In the genomic region with DNA sequence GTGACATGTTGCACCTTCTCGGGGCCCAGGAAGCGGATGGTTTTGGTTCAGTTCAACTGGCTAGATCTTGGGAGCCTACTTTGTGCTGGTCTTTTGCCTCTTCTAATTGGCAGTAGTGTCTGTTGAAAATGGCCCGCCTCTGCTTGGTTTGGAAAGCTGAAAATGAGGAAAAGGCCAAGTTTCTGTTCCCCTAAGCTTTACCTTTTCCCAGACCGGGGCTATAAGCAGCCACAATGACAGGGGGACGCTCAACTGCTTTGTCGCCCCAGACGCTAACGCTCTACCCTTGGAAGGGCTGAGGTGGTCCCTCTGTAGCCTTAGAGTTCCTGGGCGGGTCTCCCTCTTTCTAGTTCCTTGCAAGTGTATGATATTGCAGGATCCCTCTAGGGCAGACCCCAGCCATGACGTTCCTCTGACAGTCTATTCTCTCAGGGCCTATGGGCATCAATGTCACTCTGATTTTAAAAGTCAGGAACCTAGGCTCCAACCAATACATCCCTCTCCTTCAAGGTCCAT, we compare ENCODE assay signal across 8 mouse cellular contexts.
A peak's percentile ranks its signal among the peaks of the same experiment; 100 is the strongest.
DNase-seq lines count a peak whose midpoint lies in the region; ATAC-seq and TF ChIP-seq lines count a peak whose summit lies in the region.

No protein-coding gene starts in this region.

- no peak overlapping the region for H3K4me3 ChIP-seq in forebrain, postnatal 0 days (ENCODE audit: low read depth, low read length)
- peak overlapping the region; percentile 20; the same call in 1 of the 2 replicates for H3K4me3 ChIP-seq in liver, embryonic 13.5 days (replicated peaks)
- no peak overlapping the region for H3K4me3 ChIP-seq in stomach, embryonic 14.5 days (ENCODE audit: low read depth, low read length)

- no peak for TF ChIP-seq CTCF in forebrain, postnatal 0 days (IDR thresholded peaks at IDR 0.05; ENCODE audit: low read depth)

- intact Hi-C loops in gastrocnemius, postnatal 14 days (cut with DNase I; ENCODE audit: low total_unique reads) = no loop called here

- peaks cover 12% of the 10 kb centered on the region; the same call in 1 of the 2 replicates for H3K4me1 ChIP-seq in forebrain, postnatal 0 days (ENCODE audit: insufficient read depth)
- peaks cover 19% of the 10 kb centered on the region for H3K4me1 ChIP-seq in liver, embryonic 13.5 days (replicated peaks)
- H3K4me1 ChIP-seq in stomach, embryonic 14.5 days (ENCODE audit: control insufficient read depth, insufficient read depth, low read length) = peaks cover 12% of the 10 kb centered on the region

- 19% methylated on average over 10 of the region's 10 CpGs for WGBS in forebrain, postnatal 0 days
- WGBS in liver, embryonic 13.5 days (ENCODE audit: insufficient replicate concordance) = 52% methylated on average over 10 of the region's 10 CpGs
- 63% methylated on average over 10 of the region's 10 CpGs for WGBS in stomach, embryonic 14.5 days

- H3K27ac ChIP-seq in forebrain, postnatal 0 days (ENCODE audit: low read depth, low read length) = peak overlapping the region; percentile 70
- H3K27ac ChIP-seq in liver, embryonic 13.5 days = peak overlapping the region; percentile 26
- H3K27ac ChIP-seq in stomach, embryonic 14.5 days (ENCODE audit: low read length) = peak overlapping the region; percentile 83

- no peaks in the 10 kb centered on the region for H3K9me3 ChIP-seq in forebrain, postnatal 0 days (ENCODE audit: low read length)
- H3K9me3 ChIP-seq in liver, embryonic 13.5 days (replicated peaks) = no peaks in the 10 kb centered on the region
- no peaks in the 10 kb centered on the region for H3K9me3 ChIP-seq in stomach, embryonic 14.5 days (ENCODE audit: control insufficient read depth, low read depth, low read length)

- H3K4me2 ChIP-seq in forebrain, postnatal 0 days (ENCODE audit: low read depth) = peak overlapping the region; percentile 47
- H3K4me2 ChIP-seq in liver, embryonic 13.5 days = peak overlapping the region; percentile 45
- H3K4me2 ChIP-seq in stomach, embryonic 14.5 days (replicated peaks; ENCODE audit: low read depth, low read length) = peak overlapping the region; percentile 44

- peak overlapping the region; percentile 35; the same call in 1 of the 2 replicates for H3K9ac ChIP-seq in forebrain, postnatal 0 days
- H3K9ac ChIP-seq in liver, embryonic 13.5 days = 0 out of 2 replicates have a peak overlapping the region, but pooled peaks have one; percentile 44
- H3K9ac ChIP-seq in stomach, embryonic 14.5 days (replicated peaks; ENCODE audit: low read depth, low read length) = no peak overlapping the region

- no peak for ATAC-seq in forebrain, postnatal 0 days
- ATAC-seq in liver, embryonic 13.5 days (ENCODE audit: low read depth) = no peak
- no peak for ATAC-seq in stomach, embryonic 14.5 days (ENCODE audit: insufficient number of reproducible peaks, insufficient read depth, low FRiP score, low read depth)

- DNase-seq in retina, embryonic 14.5 days (ENCODE audit: low spot score) = peak; percentile 25
- no peak for DNase-seq in retina, postnatal 1 day
- DNase-seq in forebrain, postnatal 0 days = no peak
- DNase-seq in liver, embryonic 13.5 days = no peak
- no peak for DNase-seq in layer of hippocampus, adult 18-20 months (ENCODE audit: low spot score in 2 of 2)
- no peak for DNase-seq in gastrocnemius, postnatal 14 days
- DNase-seq in lung, postnatal 25 days (ENCODE audit: low spot score) = no peak

- H3K36me3 ChIP-seq in forebrain, postnatal 0 days (ENCODE audit: insufficient read depth) = no peaks in the 10 kb centered on the region
- H3K36me3 ChIP-seq in liver, embryonic 13.5 days = no peaks in the 10 kb centered on the region
- no peaks in the 10 kb centered on the region for H3K36me3 ChIP-seq in stomach, embryonic 14.5 days (ENCODE audit: control insufficient read depth, insufficient read depth, low read length)

- H3K27me3 ChIP-seq in forebrain, postnatal 0 days (ENCODE audit: insufficient read depth, low read length) = no peaks in the 10 kb centered on the region
- no peaks in the 10 kb centered on the region for H3K27me3 ChIP-seq in liver, embryonic 13.5 days
- H3K27me3 ChIP-seq in stomach, embryonic 14.5 days (ENCODE audit: control insufficient read depth, insufficient read depth, low read length) = no peaks in the 10 kb centered on the region

Comparison
In these comparisons a context has a peak if more than half of its experiments do, and no peak if none do; other contexts are left out.
1. H3K27ac ChIP-seq: peak in every context shown above with its lines; median percentile 83 in stomach, embryonic 14.5 days; 70 in forebrain, postnatal 0 days; 26 in liver, embryonic 13.5 days.